Mouse (Mus musculus): Measurements from ENCODE around the gene Rps6kl1.

Gene Rps6kl1

DNA sequence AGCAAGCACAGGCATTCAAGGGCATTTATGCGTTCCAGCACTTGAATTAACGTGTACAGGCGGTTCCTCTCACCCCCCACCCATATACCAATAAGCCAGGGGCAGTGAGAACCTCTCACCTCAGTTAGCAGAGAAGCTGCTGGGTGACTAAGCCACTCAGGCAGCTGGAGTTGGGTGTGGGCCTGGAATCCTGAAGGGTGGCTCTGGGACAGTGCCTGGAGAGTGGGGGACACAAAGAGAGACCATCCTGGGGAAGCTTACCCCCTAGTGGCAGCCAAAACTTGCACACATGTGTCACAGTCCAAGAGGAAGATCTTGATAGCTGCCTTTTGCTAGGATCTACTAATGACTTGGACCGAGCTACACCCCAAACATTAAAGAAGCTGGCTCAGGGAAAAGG is 14.4 kb downstream of the Rps6kl1 start:
- DNase-seq, result no peak

DNA sequence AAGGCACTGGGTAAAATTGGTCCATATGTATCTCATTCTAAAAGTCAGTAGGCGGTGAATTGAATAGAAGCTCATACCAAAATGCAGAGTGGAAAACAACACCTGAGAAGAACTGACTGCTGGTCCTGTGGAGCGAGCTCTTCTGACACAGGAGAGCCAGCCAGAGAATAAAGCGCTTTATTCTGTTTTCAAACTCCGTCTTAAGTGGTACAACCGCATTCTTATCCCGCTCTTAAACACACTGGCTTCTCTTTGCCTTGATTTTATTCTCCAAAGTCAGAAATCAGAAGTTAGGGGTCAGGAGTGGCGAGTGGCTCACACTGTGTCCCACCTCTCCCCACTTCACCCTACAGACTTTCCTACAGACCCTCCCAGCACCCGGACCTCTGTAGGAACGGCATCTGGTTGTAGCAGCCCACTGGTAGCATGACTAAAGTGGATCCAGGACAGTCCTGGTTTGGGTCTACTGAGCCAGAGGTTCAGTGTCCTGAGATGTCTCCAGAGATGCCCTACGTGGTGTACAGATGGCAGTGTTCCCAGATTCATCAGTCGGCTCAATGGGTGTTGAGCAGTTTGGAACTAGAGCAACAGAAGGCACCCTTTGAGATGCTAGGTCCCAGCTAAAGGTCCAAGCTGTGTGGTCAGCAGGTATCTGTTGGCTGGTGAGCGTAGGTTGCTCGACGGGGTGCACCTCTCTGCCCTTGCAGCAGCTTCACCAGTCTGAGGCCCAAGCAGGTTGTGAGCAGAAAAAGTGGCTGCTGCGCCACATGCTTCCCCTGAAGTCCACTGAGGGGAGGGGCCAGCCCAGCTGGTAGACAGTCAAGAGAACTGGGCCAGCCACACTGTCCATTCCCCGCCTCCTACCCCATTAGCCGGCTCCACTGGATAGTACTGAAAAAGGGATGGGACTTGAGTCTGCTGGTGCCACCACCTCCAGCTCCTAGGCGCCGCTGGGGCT is 15.3 kb downstream of the Rps6kl1 start:
- no peak for DNase-seq

DNA sequence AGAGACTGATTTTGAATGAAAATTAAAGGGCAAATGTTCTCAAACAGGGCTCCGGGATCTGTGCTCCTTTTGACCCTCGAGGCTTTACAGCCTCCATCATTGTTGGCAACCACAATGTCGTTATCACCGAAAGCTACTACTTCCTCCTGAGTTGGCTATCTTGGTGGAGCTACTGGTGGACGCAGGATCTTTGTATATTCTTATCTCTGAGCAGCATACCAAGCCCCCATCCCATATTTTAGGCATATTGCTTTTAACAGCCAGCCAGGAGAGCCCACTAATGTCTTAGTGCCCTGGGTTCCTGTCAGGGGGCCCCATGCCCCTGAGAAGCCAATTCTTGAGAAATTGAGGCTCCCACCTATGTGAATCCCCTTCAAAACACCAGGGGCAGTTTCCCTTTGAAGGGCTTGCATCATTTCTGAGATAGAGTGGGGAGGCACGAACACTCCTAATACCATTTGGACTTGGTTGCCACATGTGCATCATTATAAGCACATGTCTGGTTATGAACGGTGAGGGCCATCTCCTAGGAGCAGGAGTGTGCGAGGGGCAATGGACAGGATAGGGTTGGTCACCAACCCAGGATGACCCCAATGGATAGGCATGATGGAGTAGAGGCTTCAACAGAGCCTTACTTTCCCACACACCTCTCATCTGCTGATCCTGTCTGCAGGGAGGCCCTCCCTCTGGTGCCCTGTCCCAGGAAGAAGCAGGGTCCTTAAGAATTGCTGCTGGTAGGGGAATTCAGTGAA is 16.8 kb downstream of the Rps6kl1 start:
- no peak for DNase-seq

DNA sequence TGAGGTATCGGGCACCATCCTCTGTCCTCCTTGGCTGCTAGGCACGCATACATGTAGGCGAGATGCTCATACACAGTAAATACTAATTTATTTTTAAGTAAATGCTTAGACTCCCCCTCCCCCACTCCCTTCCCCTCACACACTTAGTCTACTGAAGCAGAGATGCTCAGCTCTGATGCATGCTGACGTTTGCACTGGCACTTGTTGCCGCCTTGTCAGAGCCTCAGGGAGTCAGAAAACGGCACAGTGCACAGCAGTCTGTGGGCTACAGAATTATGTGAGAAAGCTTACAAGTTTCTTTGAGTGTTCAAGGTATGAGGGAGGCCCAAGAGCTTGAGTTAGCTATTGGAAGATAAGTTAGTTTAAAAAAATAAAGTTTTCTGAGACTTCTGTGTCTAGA is 19.7 kb downstream of the Rps6kl1 start:
- DNase-seq, result no peak

DNA sequence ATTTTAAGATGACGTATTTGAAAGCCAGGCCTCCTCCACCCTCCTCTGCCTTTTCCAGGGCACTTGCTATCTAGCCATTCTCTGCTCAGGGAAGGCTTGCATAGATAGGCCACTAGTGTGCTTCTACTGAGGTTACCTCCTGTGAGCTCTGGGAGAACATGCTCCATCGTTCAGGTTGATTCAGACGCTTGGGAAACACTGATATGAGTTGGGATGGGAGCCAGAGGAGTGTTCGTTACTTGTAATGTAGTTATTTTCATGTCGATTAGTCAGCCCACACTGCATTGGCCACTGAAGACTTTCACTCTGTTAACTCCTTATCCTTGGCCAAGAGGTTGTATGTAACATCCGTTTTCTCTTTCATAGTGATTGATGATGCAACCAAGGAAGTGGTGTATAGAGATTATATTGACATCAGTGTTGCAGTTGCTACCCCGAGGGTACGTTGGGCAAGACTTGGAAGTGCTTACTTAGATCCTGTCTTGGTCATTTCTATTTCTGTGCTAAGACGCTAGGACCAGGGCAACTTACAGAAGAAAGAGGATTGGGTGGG is 21.6 kb downstream of the Rps6kl1 start:
- DNase-seq, result no peak

DNA sequence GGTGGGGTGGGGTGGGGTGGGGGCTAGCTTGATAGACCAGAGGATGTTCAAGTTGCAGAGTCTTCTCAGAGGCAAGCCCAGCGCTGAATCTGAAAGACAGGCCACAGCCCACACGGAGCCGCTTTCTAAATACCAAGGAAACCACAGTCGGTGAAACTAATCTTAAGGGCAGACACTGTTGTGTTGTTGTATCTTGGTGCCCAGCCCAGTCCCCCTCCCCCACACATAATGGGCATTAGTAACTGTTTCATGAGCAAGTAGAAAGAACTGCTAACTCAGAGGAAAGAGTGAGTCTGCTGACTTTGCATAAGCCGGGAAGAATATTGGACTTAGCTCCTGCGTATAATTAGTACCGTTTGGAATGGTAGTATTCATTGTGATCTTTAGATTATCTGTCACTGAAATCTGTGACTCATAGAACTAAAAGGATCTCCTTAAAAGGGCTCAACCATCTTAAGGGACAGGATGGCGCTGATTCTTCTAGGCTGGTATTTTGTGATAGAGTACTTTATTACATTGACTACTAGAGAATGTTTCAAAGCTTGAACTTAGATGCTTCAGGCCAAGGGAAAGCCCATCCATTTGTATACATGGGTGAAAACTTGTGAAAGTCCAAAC is 24.0 kb downstream of the Rps6kl1 start:
- peak; percentile 58 for DNase-seq

DNA sequence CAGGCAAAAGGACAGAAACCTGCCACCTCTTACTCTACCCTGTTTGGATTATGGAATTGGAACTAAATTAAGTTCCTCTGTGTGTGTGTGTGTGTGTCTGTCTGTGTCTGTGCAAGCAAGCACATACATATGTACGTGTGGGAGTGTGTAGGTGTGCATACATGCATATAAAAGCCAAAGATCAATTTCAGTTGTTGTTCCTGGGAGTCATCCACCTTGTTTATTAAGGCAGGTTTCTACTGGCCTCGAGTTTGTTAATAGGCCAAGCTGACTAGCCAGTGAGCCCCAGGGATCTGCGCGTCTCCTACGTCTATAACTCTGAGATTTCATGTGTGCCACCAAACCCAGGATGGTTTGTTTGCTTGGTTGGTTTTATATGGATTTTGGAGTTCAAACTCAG is 26.3 kb downstream of the Rps6kl1 start:
- no peak for DNase-seq

DNA sequence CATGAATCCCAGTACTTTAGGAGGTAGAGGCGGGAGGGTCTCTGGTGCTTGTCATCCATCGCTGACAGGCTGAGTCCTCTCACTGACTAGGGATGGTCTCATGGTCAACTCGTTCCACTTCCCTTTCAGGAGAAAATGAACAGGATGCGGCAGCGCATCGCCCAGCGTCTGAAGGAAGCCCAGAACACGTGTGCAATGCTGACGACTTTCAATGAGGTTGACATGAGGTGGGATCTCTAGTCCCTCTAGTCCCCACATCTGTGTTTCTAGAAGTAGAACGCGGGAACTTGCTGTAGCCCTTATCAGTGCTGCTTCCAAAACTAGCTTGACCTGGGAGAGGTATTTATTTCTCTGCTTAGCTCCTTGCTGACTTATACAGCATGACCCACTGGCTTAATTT is 27.4 kb downstream of the Rps6kl1 start:
- DNase-seq, result no peak

DNA sequence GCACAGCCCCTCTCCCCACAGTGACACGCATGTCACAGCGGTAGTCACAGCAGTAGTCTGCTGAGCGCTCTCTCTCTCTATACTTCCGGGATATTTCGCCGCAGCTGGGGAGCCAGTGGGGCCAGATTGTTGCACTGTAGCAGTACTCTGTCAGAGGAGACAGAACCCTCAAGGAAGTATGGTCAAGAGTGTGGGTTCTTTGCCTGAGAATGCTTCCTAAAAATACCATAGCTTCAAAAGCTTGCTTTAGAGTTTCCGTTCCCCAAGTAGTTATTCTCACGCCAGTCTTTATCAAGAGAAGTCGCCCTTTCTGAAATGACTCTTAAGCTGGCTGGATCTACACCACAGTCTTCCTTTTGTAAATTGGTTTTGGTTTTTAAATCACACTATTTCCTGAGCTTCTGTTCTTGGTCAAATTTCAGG is 27.9 kb downstream of the Rps6kl1 start:
- DNase-seq, result no peak

DNA sequence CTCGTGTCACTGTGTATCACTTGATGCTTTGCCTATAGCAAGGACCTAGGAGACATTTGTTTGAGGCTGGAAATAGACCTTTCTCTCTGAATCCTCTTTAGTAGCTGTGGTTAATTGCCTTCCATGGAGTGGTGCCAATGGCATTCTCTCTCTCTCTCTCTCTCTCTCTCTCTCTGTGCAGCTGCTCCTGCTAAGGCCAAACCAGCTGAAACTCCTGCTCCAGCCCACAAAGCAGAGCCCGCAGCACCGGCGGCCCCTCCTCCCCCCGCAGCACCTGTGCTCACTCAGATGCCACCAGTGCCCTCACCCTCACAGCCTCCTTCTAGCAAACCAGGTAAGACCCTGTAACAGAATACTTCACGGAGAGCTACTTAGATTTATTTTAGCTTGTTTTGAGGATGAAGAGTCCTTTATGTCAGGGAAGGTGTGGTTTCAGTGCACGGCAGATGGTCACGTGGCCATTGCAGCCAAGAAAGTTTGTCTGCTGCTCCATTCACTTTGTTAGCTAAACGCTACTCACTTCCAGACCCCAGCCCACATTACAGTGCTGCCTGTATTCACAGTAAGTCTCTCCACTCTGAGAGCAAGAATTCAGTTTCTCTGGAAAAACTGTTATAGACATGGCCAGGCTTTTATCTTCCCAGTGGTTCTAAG is 29.1 kb downstream of the Rps6kl1 start:
- DNase-seq, result no peak

DNA sequence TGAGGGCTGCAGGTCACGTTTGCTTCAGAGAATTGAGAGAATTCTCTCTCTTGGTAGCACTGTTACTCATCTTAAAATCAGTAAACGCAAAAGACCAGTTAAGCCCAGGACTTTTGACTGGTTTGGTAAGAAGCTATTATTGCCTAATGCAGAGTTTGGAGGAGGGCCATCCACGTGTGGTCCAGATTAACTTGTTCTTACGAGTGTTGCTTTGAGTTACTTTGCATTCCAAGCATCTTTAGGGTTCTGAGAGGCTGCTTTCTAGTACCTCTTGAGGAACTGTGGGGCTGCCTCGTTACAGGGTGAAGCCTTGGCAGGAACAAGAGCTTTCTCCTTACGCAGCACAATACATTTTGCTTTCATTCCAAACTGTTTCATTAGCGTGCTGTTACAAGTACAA is 35.4 kb downstream of the Rps6kl1 start:
- no peak for DNase-seq

DNA sequence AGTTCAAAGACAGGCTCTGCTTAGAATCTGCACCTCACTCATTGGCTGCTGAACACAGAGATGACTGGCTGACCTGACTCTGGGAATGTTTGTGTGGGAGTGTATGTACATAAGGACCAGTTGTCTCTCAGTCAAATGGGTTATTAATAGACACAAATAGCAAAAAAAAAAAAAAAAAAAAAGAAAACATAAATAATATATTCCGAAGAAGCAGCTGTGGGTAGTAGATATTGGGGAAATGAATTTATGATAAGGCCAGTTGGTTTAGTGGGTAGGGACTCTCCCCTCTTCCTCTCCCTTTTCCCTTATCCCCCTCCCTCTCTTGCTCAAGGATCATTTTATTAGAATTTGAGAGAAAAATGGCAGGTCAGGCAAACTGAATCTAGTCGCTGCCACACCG is 37.1 kb downstream of the Rps6kl1 start:
- no peak for DNase-seq

DNA sequence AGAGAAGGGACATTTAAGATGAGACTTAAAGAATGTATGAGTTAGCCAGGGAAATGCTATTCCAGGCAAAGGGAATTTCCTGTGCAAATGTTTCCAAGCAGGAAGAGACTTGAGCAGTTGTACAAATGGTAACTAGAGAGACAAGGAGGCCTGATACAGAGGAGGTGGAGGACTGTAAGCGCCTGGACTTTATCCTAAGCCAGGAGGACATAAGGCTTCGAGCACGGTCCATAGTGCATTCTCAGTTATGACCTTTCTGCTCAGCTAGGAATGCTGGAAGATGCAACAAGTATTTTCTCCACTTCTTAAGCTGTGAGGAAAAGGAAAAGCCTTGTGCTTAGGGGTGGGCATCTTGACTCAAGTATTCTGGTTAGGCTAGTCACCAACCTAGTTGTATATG is 37.7 kb downstream of the Rps6kl1 start:
- peak; percentile 37 for DNase-seq

DNA sequence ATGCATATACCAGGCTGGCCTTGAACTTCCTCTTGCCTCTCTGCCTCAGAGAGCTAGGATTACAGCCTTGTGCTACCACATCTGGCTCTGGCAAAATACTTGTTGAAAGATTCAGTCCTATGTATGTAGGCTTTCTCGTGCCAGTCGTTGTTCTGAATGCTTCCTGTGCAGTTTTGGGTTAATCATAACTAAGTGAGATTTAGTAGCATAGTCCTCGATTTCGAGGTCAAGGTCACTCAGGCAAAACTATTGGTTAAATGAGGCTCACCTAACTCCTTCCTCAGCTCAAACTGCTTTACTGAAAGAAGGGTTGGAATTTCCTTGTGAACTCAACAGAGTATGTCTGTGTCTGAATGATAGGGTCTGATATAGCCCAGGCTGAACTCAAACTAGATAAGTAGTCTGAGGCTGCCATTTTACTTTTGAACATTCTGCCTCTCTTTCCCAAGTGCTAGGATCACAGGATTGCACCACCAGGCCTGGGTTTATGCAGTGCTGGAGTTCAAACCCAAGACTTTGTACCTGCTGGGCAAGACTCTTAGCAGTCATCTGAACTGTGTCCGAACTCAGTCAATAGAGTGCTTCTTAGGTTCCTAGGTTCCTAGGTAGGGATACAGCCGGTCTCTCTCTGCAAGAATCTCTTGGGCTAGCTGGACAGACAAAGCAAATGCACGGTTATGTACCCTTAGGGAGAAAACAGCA is 38.4 kb downstream of the Rps6kl1 start:
- DNase-seq, result no peak

DNA sequence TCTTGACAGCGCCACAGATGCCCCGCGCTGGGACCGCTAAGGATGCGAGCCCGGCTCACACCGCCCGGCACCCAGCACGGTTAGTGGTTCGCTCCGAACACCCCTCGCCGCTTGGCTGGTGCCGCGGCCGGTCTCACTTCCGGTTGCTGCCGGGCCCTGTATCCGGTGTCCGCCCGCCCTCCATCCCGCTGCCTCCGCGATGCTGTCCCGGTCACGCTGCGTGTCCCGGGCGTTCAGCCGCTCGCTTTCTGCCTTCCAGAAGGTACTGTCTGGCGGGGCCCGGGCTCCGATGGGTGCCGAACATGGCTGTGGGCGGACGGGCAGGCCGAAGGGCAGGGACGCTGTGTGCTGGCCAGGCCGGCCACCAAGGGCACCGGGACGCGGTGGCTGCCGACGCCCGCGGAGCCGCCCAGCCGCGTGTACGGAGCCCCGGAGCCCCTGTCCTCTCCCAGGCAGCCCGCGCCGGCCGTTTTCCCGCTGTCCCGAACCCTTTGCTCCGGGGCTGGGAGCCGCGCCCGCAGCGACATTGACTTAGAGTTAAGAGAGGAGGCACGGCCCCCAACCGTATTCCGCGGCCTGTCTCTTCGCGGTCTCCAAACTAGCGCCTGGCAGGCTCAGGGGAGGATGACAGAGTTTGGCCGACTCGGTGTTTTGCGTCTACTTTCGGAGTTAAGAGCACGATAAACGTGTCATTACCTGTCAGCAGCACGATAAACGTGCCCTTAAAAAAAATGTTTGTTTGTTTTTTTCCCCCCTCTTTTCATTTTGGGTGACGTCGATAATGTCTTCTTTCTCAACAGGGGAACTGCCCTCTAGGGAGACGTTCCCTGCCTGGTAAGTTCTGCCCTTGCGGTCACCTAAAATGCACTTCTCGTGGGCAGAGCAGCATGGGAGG is 40.1 kb downstream of the Rps6kl1 start, which contains the start of the genes Prox2 and Dlst:
Gene Prox2 (minus strand): TSS at position 62 of the 895 bp plus-strand sequence.
Gene Dlst (plus strand): TSS at position 136 of the 895 bp plus-strand sequence.
- peak; percentile 91 for DNase-seq

DNA sequence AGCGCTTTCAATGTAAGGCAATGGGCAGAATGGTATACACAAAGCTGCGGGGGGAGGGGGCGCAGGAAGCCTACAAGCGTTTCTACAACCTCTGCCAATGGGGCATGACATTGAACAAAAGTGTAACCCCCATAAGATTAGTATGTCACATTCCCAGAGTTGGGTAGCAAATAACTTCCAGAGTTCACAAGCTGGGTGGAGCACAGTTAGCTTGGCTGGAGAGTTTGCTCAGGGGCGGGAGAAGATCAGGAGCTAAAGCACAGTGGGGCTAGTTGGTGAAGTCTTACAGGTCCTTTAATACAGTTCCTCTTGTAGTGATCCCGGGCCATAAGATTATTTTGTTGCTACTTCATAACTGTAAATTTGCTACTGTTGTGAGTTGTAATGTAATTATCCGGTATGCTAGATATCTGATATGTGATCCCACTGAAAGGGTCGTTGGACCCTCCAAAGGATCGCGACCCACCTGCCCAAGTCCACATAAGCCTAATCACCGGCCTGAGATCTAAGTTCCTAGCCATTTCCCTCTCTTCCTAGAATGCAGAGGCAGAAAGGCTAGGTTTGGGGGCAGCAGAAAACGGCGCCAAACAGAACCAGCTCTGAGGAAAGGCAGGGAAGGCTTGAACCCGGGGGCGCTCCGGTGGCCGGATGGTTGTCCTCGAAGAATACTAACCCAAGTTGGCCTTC is 40.9 kb downstream of the Rps6kl1 start:
- DNase-seq, result peak; percentile 16

DNA sequence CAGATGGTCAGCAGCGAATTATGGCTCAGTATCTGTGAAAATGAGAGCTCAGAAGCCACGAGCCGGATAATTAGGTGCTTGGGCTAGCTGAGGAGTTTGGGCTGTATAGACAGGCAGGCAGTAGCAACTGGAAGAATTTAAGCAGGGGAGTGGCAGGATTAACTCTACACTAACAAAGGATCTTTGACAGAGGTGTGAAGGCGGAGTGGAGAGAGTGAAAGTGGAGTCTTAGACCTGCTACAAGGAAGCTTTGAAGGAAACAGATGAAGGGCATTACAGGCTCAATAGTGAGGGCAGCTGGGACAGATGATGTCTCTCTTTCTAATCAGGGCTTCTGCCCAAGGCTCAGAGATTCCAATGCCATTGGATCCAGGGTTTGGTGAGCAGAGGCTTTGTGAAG is 41.6 kb downstream of the Rps6kl1 start:
- DNase-seq, result no peak

DNA sequence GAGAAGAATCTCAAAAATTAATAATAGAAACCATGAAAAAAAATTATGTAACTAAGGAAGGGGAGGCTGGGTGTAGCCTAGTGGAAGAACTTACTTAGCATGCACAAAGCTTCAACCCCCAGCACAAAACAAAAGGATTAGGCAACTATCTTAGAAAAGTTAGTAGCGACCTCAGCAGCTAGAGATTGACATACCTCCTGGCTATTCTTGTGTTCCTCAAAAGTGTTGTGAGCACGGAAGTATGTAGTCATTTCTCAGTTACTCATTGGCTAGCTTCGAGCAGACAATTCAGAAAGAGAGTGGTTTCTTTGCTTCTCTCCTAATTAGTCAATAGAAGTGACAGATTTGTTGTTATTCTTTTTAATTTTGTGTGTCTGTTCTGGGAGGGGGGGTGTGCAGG is 42.4 kb downstream of the Rps6kl1 start:
- no peak for DNase-seq

DNA sequence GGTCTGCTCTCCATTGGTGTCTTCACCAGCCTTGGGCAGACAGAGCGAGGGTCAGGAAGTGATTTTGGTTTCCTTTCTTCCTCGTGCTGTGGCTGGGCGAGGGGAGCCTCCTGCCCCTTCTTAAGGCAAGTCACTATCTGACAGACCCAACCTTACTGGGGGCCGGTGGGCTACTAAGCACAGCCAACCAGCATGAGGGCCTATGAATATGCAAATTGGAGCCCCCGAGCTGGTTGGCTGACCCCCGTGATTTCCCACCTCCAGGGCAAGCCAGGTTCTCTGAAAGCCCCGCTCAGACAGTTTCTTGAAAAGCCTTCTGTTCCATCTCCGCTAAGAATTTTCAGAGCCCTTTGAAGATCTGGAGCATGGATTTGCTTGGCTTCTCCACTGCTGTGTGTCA is 44.8 kb downstream of the Rps6kl1 start:
- DNase-seq, result no peak

DNA sequence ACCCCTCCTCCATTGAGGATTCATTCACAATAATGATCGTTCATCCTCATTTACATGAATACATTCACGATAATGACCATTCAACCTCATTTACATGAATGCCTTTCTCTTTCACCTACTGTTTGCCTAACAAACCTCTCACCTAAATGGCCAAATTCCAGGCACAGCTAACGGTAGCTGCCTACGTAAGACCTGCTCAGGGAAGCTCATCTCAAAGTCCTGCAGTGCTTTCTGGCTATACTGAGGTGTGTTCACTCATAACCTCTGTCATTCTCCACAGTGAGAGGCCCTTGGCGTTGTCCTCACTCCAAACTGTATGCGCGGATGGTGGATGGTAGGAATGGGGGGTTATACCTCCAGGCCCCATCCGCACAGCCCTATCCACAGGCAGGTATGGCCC is 46.3 kb downstream of the Rps6kl1 start:
- DNase-seq, result peak; percentile 32
